Mouse (Mus musculus) kidney, postnatal 36 days (tissue): Measurements from ENCODE around the gene Tma16.
A peak's percentile ranks its signal among the peaks of the same experiment; 100 is the strongest.

Experiments used
- DNase-seq, 2 experiments: peaks; one replicate each; pipeline ENCODE4 v3.0.0; 2021 to 2022; ENCODE audit warnings: mixed read lengths in 2 of 2

Gene Tma16

GRCm38 (mm10) chr8:66486084-66486763 is at the start of gene Tma16:
Gene Tma16, minus strand, starts transcription at chr8:66486530.
- peak; percentile 74 to 81 for DNase-seq

GRCm38 (mm10) chr8:66520576-66520975 is 34.2 kb upstream of the Tma16 start:
- no peak for DNase-seq

GRCm38 (mm10) chr8:66519149-66519548 is 32.8 kb upstream of the Tma16 start:
- DNase-seq, result no peak

- no peak for DNase-seq
Observed at GRCm38 (mm10) chr8:66511537-66511936, 25.2 kb upstream of the Tma16 start, which contains the start of gene Tktl2. Gene Tktl2, plus strand, starts transcription at chr8:66511756.

GRCm38 (mm10) chr8:66503381-66503780 is 17.1 kb upstream of the Tma16 start:
- DNase-seq, result no peak

GRCm38 (mm10) chr8:66496998-66497577 is 10.8 kb upstream of the Tma16 start:
- DNase-seq, result peak; percentile 24 to 60

- peak; percentile 65 to 91 for DNase-seq
Observed at GRCm38 (mm10) chr8:66495726-66496125, 9.4 kb upstream of the Tma16 start.

- DNase-seq, result no peak
Observed at GRCm38 (mm10) chr8:66494496-66494895, 8.2 kb upstream of the Tma16 start.

GRCm38 (mm10) chr8:66490624-66491023 is 4.3 kb upstream of the Tma16 start:
- no peak for DNase-seq

- DNase-seq, result no peak
Observed at GRCm38 (mm10) chr8:66488556-66488955, 2.2 kb upstream of the Tma16 start.

GRCm38 (mm10) chr8:66476880-66477279 is 9.4 kb downstream of the Tma16 start:
- DNase-seq, result no peak

- no peak for DNase-seq
Observed at GRCm38 (mm10) chr8:66469821-66470220, 16.5 kb downstream of the Tma16 start.

GRCm38 (mm10) chr8:66457057-66457456 is 29.3 kb downstream of the Tma16 start:
- DNase-seq, result peak in 1 of 2 experiments; percentile 16

GRCm38 (mm10) chr8:66450691-66451090 is 35.6 kb downstream of the Tma16 start:
- peak; percentile 19 to 70 for DNase-seq

GRCm38 (mm10) chr8:66445351-66445750 is 41.0 kb downstream of the Tma16 start:
- DNase-seq, result no peak

GRCm38 (mm10) chr8:66444141-66444540 is 42.2 kb downstream of the Tma16 start:
- no peak for DNase-seq

GRCm38 (mm10) chr8:66442778-66443177 is 43.6 kb downstream of the Tma16 start:
- DNase-seq, result peak; percentile 25 to 60

- DNase-seq, result no peak
Observed at GRCm38 (mm10) chr8:66441123-66441522, 45.2 kb downstream of the Tma16 start.

GRCm38 (mm10) chr8:66438468-66438867 is 47.9 kb downstream of the Tma16 start:
- peak; percentile 25 to 59 for DNase-seq

- no peak for DNase-seq
Observed at GRCm38 (mm10) chr8:66437929-66438328, 48.4 kb downstream of the Tma16 start.

- no peak for DNase-seq
Observed at GRCm38 (mm10) chr8:66436804-66437203, 49.5 kb downstream of the Tma16 start.

- no peak for DNase-seq
Observed at GRCm38 (mm10) chr8:66433577-66433976, 52.8 kb downstream of the Tma16 start.

GRCm38 (mm10) chr8:66430639-66431038 is 55.7 kb downstream of the Tma16 start:
- DNase-seq, result no peak
